Mouse (Mus musculus) cortical plate, adult 2 months (tissue): Measurements from ENCODE around the gene Foxp4.

ENCODE experiments used
- CTCF ChIP-seq: fragments of 200-500 bp; IDR thresholded peaks from 2 replicates; pipeline ENCODE4 v1.5.1; 2011; ENCODE audit warnings: mild to moderate bottlenecking, control low read depth, low read length; ENCODE audit not compliant: insufficient read depth; ENCODE audit errors: extremely low read depth
- POLR2A ChIP-seq: fragments of 200-500 bp; IDR thresholded peaks from 2 replicates; pipeline ENCODE4 v1.6.1; 2011; ENCODE audit warnings: mild to moderate bottlenecking, low read length, control low read depth; ENCODE audit not compliant: insufficient read depth; ENCODE audit errors: extremely low read depth

- TF ChIP-seq CTCF = no peak
- TF ChIP-seq POLR2A = no peak
These were observed 2.3 kb downstream of the Foxp4 start for GRCm38 (mm10) chr17:47922116-47922515.
